17 mouse cellular contexts compared by ENCODE assay signal in genomic region chr4:135477851-135478250, GRCm38 (mm10). TPM values are rescaled to one million over a fixed set of nuclear protein-coding genes. Genes with fewer than 3 reads are reported as not detected.
"Had no signal": no experiment of that assay in that cellular context is flagged by ENCODE, and none has a peak within 500 bp of the region (broad histone marks: within the 10 kb centered on the region; RNA-seq: fewer than 3 reads in every experiment).

No protein-coding gene starts in this region.

- H3K9ac ChIP-seq: lung, embryonic 15.5 days; midbrain, embryonic 13.5 days; midbrain, embryonic 15.5 days; neural tube, embryonic 12.5 days; stomach, embryonic 15.5 days had no signal

- H3K27ac ChIP-seq: lung, embryonic 15.5 days; macrophage; midbrain, embryonic 13.5 days; midbrain, embryonic 15.5 days; neural tube, embryonic 12.5 days; stomach, embryonic 15.5 days; stomach, postnatal 0 days had no signal

- H3K36me3 ChIP-seq: lung, embryonic 15.5 days; stomach, embryonic 15.5 days had no signal

- H3K4me3 ChIP-seq: lung, embryonic 15.5 days; megakaryocyte, embryonic 14.5 days; midbrain, embryonic 13.5 days; midbrain, embryonic 15.5 days; neural tube, embryonic 12.5 days; stomach, embryonic 15.5 days had no signal

- DNase-seq: lung, adult 2 months; lung, postnatal 14 days; lung, postnatal 36 days; right cerebral cortex, postnatal 14 days; thymus, adult 2 months; thymus, postnatal 25 days had no signal

- H3K27me3 ChIP-seq: lung, embryonic 15.5 days; megakaryocyte, embryonic 14.5 days; midbrain, embryonic 13.5 days; midbrain, embryonic 15.5 days; neural tube, embryonic 12.5 days; stomach, embryonic 15.5 days had no signal

- H3K4me1 ChIP-seq: lung, embryonic 15.5 days; midbrain, embryonic 13.5 days; midbrain, embryonic 15.5 days; neural tube, embryonic 12.5 days; stomach, embryonic 15.5 days had no signal

- H3K4me2 ChIP-seq: lung, embryonic 15.5 days; midbrain, embryonic 11.5 days; midbrain, embryonic 13.5 days; midbrain, embryonic 15.5 days; neural tube, embryonic 12.5 days; stomach, embryonic 15.5 days had no signal

- H3K9me3 ChIP-seq: lung, embryonic 15.5 days; megakaryocyte, embryonic 14.5 days; midbrain, embryonic 13.5 days; midbrain, embryonic 15.5 days; neural tube, embryonic 12.5 days; stomach, embryonic 15.5 days had no signal

- ATAC-seq: lung, postnatal 0 days; midbrain, embryonic 13.5 days; midbrain, embryonic 15.5 days had no signal

RNA-seq across cellular contexts. Expression of gene Stpg1, which starts 16.7 kb away (rescaled TPM):
- total RNA-seq: monocyte, adult 5-6 weeks had no signal
